Mouse (Mus musculus) liver, postnatal 0 days (tissue): ENCODE data around the gene Bok. TPM values are rescaled to one million over a fixed set of nuclear protein-coding genes. Genes with fewer than 3 reads are reported as not detected.
A peak's percentile ranks its signal among the peaks of the same experiment; 100 is the strongest.

Experiments used
- ATAC-seq: fragments of 200-750 bp; cut with Nextera tagmentation; 2 replicates; pipeline ENCODE4 v1.8.0; 2017; ENCODE audit warnings: mild to moderate bottlenecking, moderate library complexity
- DNase-seq: peaks from one replicate; pipeline ENCODE4 v3.0.0-alpha.2; 2016
- H3K27ac ChIP-seq: fragments of 300-500 bp; sonication (generic); 2 replicates; pipeline ENCODE4 v1.5.1; 2014; ENCODE audit warnings: antibody characterized with exemption, moderate library complexity, mild to moderate bottlenecking, low read depth
- H3K27me3 ChIP-seq: fragments of 300-500 bp; sonication (generic); 2 replicates; pipeline ENCODE4 v1.6.1; 2014; ENCODE audit warnings: low read length, control low read depth, mixed read lengths; ENCODE audit not compliant: insufficient read depth
- H3K36me3 ChIP-seq: fragments of 300-500 bp; sonication (generic); replicated peaks from 2 replicates; pipeline ENCODE4 v1.6.1; 2014; ENCODE audit warnings: mild to moderate bottlenecking, control low read depth, low read length, moderate library complexity, mixed read lengths; ENCODE audit not compliant: insufficient read depth
- H3K4me1 ChIP-seq: fragments of 300-500 bp; sonication (generic); 2 replicates; pipeline ENCODE4 v1.6.1; 2014; ENCODE audit warnings: antibody characterized with exemption, mild to moderate bottlenecking, control low read depth; ENCODE audit not compliant: insufficient read depth
- H3K4me2 ChIP-seq: fragments of 300-500 bp; sonication (generic); 2 replicates; pipeline ENCODE4 v1.6.1; 2014; ENCODE audit warnings: low read depth, mild to moderate bottlenecking, low read length, moderate library complexity, mixed read lengths
- H3K4me3 ChIP-seq: fragments of 300-500 bp; sonication (generic); 2 replicates; pipeline ENCODE4 v1.5.1; 2014; ENCODE audit warnings: low read depth, low read length
- H3K9ac ChIP-seq: fragments of 300-500 bp; sonication (generic); replicated peaks from 2 replicates; pipeline ENCODE4 v1.6.1; 2014; ENCODE audit warnings: mild to moderate bottlenecking, moderate library complexity
- H3K9me3 ChIP-seq: fragments of 300-500 bp; sonication (generic); 2 replicates; pipeline ENCODE4 v1.6.1; 2016; ENCODE audit warnings: mild to moderate bottlenecking, control low read depth, low read length, mixed read lengths
- CTCF ChIP-seq: sonication (generic); IDR thresholded peaks from 2 replicates; pipeline ENCODE4 v1.5.1; 2016; ENCODE audit warnings: antibody characterized with exemption, low read depth
- EP300 ChIP-seq: IDR thresholded peaks from 2 replicates; pipeline ENCODE4 v1.6.1; 2016; ENCODE audit warnings: antibody characterized with exemption, low read depth, mild to moderate bottlenecking
- polyA plus RNA-seq: library from polyadenylated mRNA; unstranded; fragments of >200 nt; fragmentation: Nextera tagmentation; extraction: Ambion mirVana; gene quantifications from 2 replicates; pipeline ENCODE4 v1.2.1, GENCODE M21; 2015

Bok gene
- polyA plus RNA-seq, 1 experiment from 2014 or later: 7.2 TPM

GRCm38 (mm10) chr1:93742910-93743309, 57.5 kb downstream of the Bok start:
- H3K27me3 ChIP-seq: no peaks in the 10 kb centered on the region
- no peak for DNase-seq
- ATAC-seq: no peak
- H3K27ac ChIP-seq: no peak overlapping the region
- no peak overlapping the region for H3K9ac ChIP-seq
- TF ChIP-seq EP300 (no peak), CTCF (peak; percentile 57)
- H3K4me1 ChIP-seq: peaks cover 16% of the 10 kb centered on the region
- no peaks in the 10 kb centered on the region for H3K9me3 ChIP-seq
- H3K36me3 ChIP-seq: no peaks in the 10 kb centered on the region; the same call in 1 of the 2 replicates
- H3K4me2 ChIP-seq: no peak overlapping the region
- no peak overlapping the region for H3K4me3 ChIP-seq

Other genes with a start within 250 kb of the Bok start
- gene Hdlbp, start 206.8 kb upstream of the Bok start, polyA plus RNA-seq: 106 and 131 TPM in 2 replicates
- gene Farp2, start 173.6 kb upstream of the Bok start, polyA plus RNA-seq: 3.9 and 4.0 TPM in 2 replicates
- gene Stk25, start 27.0 kb upstream of the Bok start, polyA plus RNA-seq: 39.6 and 41.3 TPM in 2 replicates
- gene Atg4b, start 65.8 kb downstream of the Bok start, polyA plus RNA-seq: 48.9 and 51.6 TPM in 2 replicates
- 13.0 TPM in 2 replicates for gene Thap4, start 69.2 kb downstream of the Bok start, polyA plus RNA-seq
- gene Dtymk, start 116.3 kb downstream of the Bok start, polyA plus RNA-seq: 73.3 and 78.9 TPM in 2 replicates
- 4.6 and 5.7 TPM in 2 replicates for gene Ing5, start 118.3 kb downstream of the Bok start, polyA plus RNA-seq
- 4.3 and 5.7 TPM in 2 replicates for gene D2hgdh, start 139.2 kb downstream of the Bok start, polyA plus RNA-seq
- gene Gal3st2, start 175.6 kb downstream of the Bok start, polyA plus RNA-seq: 0.06 TPM in 1 of 2 replicates, not detected in the other
- not detected in 2 replicates for gene Gal3st2b, start 232.7 kb downstream of the Bok start, polyA plus RNA-seq